Mouse (Mus musculus) heart, postnatal 10 days (tissue): ENCODE measurements at regions not wholly inside any gene's neighbourhood (a gene's known extent, or its start where the extent isn't known, plus 50 kb on each side); places are given as distances from the start of the nearest gene placed in this dataset.

Experiments used
- DNase-seq, 2 experiments: peaks; one replicate each; pipeline ENCODE4 v3.0.0; 2021
- intact Hi-C: fragments of 180-260 bp; cut with DNase I; formaldehyde crosslinking; loops from one replicate; pipeline ENCODE4 v1.15.1; 2025

DNA sequence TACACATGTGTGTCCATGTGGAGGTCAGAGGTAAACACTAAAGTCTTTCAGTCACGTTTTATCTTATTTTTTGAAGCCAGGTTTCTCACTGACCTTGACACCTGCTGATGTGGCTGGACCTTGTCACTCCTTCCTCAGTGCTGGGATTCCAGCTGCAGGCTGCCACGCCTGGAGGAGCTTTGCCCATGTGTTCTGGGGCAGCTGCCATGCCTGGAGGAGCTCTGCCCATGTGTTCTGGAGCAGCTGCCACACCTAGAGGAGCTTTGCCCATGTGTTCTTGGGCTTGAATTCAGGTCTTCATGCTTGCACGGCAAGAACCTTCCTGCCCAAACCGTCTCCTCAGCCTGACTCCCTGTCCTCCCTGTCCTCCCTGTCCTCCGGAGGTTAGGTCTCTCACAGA, 82.1 kb upstream of the Rbms3 start:
- intact Hi-C loops: no loop called here
- DNase-seq: no peak

DNA sequence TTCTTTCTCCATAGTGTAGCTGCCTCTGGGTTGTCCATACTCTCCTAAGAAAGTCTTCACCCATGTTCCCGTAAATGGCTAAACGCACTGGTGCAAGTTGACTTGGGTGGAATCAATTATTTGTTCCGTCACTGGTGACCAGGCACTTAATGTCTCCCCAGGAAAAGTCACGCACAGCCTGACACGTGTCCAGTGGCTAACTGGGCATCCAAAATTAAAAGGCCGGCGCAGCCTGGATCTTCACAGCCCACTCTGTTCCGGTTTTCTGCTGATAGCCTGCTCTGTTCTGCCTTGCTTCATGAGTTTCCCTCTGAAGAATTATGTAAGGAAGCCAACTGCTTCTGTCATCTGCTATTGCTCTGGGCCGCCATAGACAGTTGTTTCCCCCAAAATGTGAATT, 81.3 kb upstream of the Rbms3 start:
- DNase-seq: no peak
- intact Hi-C loops: no loop called here

DNA sequence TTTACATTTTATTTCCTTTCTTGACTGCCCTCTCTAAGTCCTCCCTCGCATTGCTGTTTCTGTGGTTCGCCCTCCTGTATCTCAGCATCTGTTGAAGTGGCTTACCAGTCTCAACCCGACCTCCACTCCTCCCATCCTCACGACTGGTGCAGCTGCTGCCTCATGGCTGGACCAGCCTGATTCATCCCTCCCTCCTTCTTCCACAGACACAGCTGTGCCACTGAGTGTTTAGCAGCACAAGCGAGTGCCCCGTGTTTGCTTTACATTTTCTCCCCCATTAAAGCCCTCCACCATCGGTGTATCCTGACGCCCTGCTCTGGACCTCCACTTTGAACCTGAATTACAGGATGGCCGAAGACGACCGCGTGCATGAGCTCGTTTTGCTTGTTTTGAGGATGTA, 80.0 kb upstream of the Rbms3 start:
- intact Hi-C loops: no loop called here
- DNase-seq: no peak

DNA sequence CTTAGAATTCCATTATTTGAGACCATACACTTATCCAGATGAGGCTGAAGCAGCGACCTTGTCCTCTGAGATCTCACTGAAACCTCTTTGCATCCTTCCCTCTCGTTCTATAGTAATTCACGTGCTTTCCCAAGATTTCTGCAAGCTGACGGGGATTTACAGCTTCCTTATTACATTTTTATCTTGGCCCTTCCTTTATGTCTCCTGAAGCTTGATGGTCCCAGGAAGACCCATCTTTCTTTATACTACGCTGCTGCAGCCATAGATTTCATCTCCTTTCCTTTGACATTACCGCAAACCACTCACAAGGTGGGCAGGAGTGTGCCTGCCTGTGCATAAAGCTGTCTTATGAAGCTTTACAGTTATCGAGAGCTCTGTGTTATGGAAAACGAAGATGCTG, 63.3 kb upstream of the Rbms3 start:
- DNase-seq: no peak
- intact Hi-C loops: no loop called here

DNA sequence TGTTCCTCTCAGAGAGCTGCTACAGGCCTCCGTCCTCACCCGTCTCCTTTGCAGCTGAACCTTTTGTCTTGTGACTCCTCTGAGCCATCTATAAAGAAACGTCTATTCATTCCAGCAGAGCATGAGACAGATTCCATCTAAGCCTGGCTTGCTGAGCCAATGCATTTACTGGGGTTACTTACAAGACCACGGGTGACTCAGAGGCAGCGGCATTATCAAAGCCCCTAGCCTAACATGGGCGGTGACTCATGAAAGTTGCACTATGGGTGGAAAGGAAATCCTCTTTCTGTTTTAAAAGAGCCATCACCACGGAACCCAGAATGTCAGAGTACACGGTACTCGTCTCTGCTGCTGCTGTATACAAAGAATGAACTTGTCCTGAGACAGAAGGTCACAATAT, 62.8 kb upstream of the Rbms3 start:
- no peak for DNase-seq
- intact Hi-C loops: no loop called here

DNA sequence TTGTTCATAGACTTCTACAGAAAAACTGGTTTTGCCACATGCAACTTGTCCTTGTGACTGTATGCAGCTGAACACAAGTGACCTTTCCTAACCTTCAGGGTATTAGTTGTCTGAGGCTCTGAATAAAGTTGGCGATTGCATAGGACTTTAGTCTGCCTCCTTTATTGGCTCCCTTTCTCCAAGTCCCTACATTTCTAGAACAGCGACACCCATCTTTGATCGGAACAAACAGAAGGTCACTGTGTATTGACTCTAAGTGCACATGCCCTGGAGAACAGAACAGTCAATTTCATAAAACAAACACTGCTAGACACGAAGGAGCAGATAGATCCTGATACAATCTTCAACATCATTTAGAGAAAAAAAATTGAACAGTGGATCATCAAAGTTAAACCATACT, 60.2 kb upstream of the Rbms3 start:
- DNase-seq: no peak
- intact Hi-C loops: no loop called here
